Mouse (Mus musculus) heart, embryonic 13.5 days (tissue): ENCODE measurements around the gene Acsm2. TPM values are rescaled to one million over a fixed set of nuclear protein-coding genes. Genes with fewer than 3 reads are reported as not detected.

Source experiments
- ATAC-seq: fragments of 200-750 bp; cut with Nextera tagmentation; 2 replicates; pipeline ENCODE4 v1.8.0; 2017; ENCODE audit warnings: moderate TSS enrichment; ENCODE audit not compliant: insufficient number of reproducible peaks, low FRiP score, low TSS enrichment; ENCODE audit errors: extremely low read depth
- H3K27ac ChIP-seq: fragments of 300-500 bp; sonication (generic); replicated peaks from 2 replicates; pipeline ENCODE4 v1.5.1; 2015; ENCODE audit warnings: moderate library complexity, mild to moderate bottlenecking, inconsistent platforms
- H3K27me3 ChIP-seq: fragments of 300-500 bp; sonication (generic); replicated peaks from 2 replicates; pipeline ENCODE4 v1.6.1; 2015; ENCODE audit warnings: mild to moderate bottlenecking, inconsistent platforms
- H3K36me3 ChIP-seq: fragments of 300-500 bp; sonication (generic); 2 replicates; pipeline ENCODE4 v1.6.1; 2015; ENCODE audit warnings: mild to moderate bottlenecking, inconsistent platforms
- H3K4me1 ChIP-seq: fragments of 300-500 bp; sonication (generic); 2 replicates; pipeline ENCODE4 v1.6.1; 2015; ENCODE audit warnings: inconsistent platforms
- H3K4me2 ChIP-seq: fragments of 300-500 bp; sonication (generic); 2 replicates; pipeline ENCODE4 v1.6.1; 2015; ENCODE audit warnings: inconsistent platforms, mild to moderate bottlenecking, moderate library complexity
- H3K4me3 ChIP-seq: fragments of 300-500 bp; sonication (generic); 2 replicates; pipeline ENCODE4 v1.5.1; 2015; ENCODE audit warnings: moderate library complexity, mild to moderate bottlenecking, inconsistent platforms
- H3K9ac ChIP-seq: fragments of 300-500 bp; sonication (generic); 2 replicates; pipeline ENCODE4 v1.6.1; 2015; ENCODE audit warnings: inconsistent platforms, mild to moderate bottlenecking, moderate library complexity
- H3K9me3 ChIP-seq: fragments of 300-500 bp; sonication (generic); 2 replicates; pipeline ENCODE4 v1.6.1; 2016; ENCODE audit warnings: inconsistent platforms
- WGBS: fragments of 180-500 bp; shearing (Covaris S2); methylation state at CpG from one replicate; pipeline ENCODE4 v1.1.7; 2015; ENCODE audit warnings: mixed read lengths; 5-methylcytosine and 5-hydroxymethylcytosine counted together
- polyA plus RNA-seq: library from polyadenylated mRNA; unstranded; fragments of >200 nt; fragmentation: Nextera tagmentation; extraction: Ambion mirVana; gene quantifications from 2 replicates; pipeline ENCODE4 v1.2.1, GENCODE M21; 2015

The Acsm2 gene
- polyA plus RNA-seq, 1 experiment from 2014 or later = not detected

DNA sequence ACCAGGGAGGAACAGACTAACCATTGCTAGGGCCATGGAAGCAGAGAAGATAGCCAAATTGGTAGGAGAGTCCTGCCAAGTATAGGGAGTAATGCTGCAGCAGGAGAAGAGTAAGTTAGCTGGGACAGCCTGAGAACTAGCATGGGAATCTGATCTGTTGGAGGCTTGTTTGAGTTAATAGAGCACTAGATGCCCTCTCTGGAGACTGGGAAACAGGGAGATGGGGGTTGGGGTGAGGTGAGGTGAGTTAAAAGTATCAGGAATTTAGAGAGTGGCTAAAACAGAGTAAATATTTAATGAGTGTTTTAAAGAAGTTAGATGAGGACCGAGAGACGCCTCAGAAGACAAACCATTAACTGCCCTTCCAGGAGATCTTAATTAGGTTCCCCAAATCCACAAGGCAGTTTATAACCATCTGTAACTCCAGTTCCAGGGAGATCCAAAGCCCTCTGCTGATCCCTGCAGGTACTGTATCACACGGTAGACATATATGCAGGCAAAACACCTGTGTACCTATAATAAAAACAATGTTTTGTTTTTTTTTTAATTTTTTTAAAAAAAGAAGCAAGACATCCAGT is 40.5 kb downstream of the Acsm2 start:
- no peak overlapping the region for H3K4me2 ChIP-seq
- 67% methylated on average over 3 of the region's 3 CpGs for WGBS
- no peak overlapping the region for H3K4me3 ChIP-seq
- H3K27ac ChIP-seq = no peak overlapping the region
- ATAC-seq = no peak
- H3K9ac ChIP-seq = no peak overlapping the region
- no peaks in the 10 kb centered on the region for H3K9me3 ChIP-seq
- no peaks in the 10 kb centered on the region for H3K27me3 ChIP-seq
- H3K4me1 ChIP-seq = no peaks in the 10 kb centered on the region
- no peaks in the 10 kb centered on the region for H3K36me3 ChIP-seq

DNA sequence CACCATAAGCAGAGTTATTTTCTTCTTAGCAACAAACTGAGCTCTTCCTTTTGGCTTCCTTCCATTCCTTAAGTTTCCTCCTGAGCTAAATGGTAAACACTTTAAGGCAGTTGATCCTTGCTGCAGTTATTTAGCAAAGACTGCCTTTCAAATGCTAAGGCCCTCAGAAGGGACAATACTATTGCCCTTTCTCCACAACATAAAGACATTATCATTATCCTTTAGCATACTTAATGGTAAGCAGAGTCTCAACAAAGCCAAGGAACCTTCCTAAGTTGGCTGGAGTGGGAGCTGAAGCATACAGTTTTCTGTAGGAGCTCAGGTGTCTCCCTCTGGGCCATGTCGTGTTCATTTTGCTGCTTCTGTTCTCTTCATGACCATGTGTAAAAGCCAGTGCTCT is 41.2 kb downstream of the Acsm2 start:
- no peak for ATAC-seq
- no peak overlapping the region for H3K4me3 ChIP-seq
- no peaks in the 10 kb centered on the region for H3K27me3 ChIP-seq
- H3K4me1 ChIP-seq = no peaks in the 10 kb centered on the region
- H3K9me3 ChIP-seq = no peaks in the 10 kb centered on the region
- H3K27ac ChIP-seq = no peak overlapping the region
- H3K36me3 ChIP-seq = no peaks in the 10 kb centered on the region
- 48% methylated on average over 1 of the region's 1 CpGs for WGBS
- H3K4me2 ChIP-seq = no peak overlapping the region
- no peak overlapping the region for H3K9ac ChIP-seq

DNA sequence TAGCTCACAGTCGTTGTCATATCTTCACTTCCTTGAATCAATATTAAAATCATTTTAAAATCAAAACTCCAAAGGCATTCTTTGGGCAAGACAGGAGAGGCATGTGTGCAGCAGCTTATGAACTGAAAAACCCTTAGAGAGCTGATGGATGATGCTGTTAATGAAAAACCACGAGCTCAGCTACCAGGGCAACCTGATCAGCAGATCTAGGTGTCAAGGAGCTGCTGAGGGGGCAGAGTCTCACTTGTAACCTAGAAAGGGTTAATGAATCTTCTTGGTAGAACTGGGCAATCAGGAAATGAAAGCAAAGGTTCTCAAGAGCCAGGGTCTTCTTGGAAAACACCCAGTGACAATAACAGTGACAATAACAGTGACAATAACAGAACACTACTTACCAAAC is 42.4 kb downstream of the Acsm2 start:
- H3K4me3 ChIP-seq = no peak overlapping the region
- no peaks in the 10 kb centered on the region for H3K27me3 ChIP-seq
- H3K4me1 ChIP-seq = no peaks in the 10 kb centered on the region
- no peaks in the 10 kb centered on the region for H3K9me3 ChIP-seq
- H3K36me3 ChIP-seq = no peaks in the 10 kb centered on the region
- H3K4me2 ChIP-seq = no peak overlapping the region
- no peak overlapping the region for H3K27ac ChIP-seq
- H3K9ac ChIP-seq = no peak overlapping the region
- 39% methylated on average over 2 of the region's 2 CpGs for WGBS
- ATAC-seq = no peak

DNA sequence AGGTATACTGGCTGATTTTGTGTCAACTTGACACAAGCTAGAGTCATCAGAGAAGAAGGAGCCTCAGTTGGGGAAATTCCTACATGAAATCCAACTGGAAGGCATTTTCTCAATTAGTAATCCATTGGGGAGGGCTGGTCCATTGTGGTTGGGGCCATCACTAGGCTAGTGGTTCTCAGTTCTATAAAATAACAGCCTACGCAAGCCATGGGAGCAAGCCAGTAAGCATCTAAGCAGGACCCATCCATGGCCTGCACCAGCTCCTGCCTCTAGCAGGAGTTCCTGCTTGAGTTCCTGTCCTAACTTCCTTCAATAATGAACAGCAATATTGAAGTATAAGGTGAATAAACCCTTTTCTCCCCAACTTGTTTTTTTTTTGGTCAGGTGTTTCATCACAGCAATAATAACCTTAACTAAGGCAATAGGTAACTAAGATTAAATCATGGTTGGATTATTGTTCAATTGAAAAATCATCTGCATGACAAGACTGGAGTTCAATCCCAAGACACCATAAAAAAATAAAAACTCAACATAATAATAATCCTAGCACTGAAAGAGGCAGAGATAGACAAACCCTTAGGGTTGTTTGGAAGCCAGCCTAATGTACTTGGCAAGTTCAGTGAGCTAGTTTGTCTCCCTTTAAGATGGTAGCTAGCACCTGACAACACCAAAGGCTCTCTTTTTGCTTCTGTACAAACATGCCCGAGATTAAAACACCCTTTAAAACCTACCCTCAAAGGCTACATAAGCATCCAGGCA is 47.2 kb downstream of the Acsm2 start:
- Histone ChIP-seq H3K4me2 (no peak overlapping the region), H3K27me3 (no peaks in the 10 kb centered on the region), H3K27ac (no peak overlapping the region), H3K9ac (no peak overlapping the region), H3K36me3 (no peaks in the 10 kb centered on the region), H3K4me1 (no peaks in the 10 kb centered on the region), H3K4me3 (no peak overlapping the region), H3K9me3 (no peaks in the 10 kb centered on the region)
- WGBS = 76% methylated on average over 2 of the region's 2 CpGs
- ATAC-seq = no peak

DNA sequence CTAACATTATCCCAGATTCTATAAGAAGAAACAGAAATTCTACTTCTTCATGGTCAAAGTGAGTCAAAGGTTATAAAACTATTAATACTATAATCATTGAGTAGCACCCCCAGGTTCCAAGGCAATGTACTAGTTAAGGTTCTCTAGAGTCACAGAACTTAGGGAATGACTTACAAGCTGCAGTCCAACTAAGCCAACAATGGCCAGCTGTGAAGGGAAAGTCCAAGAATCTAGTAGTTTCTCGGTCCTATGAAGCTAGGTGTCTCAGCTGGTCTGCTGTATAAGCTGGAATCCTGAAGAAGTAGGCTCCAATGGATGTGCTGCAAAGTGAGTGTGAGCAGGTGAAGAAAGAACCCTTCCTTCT is 47.8 kb downstream of the Acsm2 start:
- Histone ChIP-seq H3K9me3 (no peaks in the 10 kb centered on the region), H3K4me1 (no peaks in the 10 kb centered on the region), H3K27me3 (no peaks in the 10 kb centered on the region), H3K4me3 (no peak overlapping the region), H3K27ac (no peak overlapping the region), H3K36me3 (no peaks in the 10 kb centered on the region), H3K9ac (no peak overlapping the region), H3K4me2 (no peak overlapping the region)
- no peak for ATAC-seq
- 67% methylated on average over 1 of the region's 1 CpGs for WGBS

DNA sequence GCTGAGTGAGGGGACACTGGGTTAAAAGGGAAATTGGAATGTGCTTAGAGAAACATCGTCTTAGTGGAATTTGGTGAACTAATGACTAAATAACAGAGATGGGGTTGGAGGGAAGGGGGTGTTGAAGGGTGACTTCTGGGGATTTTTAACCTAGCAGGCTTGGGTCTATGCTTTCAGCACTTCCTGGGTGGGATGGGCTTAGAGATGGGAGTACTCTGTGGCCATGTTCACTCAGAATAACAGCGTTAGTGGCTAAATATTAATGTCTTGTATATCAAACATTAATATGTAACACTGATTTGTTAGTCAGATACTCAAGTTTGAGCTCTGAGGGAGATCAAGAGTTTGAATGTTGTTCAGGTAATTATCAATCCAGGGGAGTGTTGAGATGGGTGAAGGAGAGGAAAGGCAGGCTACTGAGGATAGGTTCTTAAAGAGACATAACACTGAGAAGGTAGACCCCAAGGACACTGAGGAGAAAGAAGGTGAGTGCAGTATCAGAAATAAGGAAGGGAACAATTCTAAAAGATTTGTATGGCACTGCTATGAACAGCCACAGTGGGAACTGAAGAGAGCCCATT is 50.9 kb downstream of the Acsm2 start:
- no peak overlapping the region for H3K27ac ChIP-seq
- no peak for ATAC-seq
- no peak overlapping the region for H3K9ac ChIP-seq
- H3K4me1 ChIP-seq = no peaks in the 10 kb centered on the region
- no peaks in the 10 kb centered on the region for H3K36me3 ChIP-seq
- H3K4me2 ChIP-seq = no peak overlapping the region
- WGBS = 60% methylated on average over 2 of the region's 2 CpGs
- no peaks in the 10 kb centered on the region for H3K9me3 ChIP-seq
- H3K4me3 ChIP-seq = no peak overlapping the region
- H3K27me3 ChIP-seq = no peaks in the 10 kb centered on the region

DNA sequence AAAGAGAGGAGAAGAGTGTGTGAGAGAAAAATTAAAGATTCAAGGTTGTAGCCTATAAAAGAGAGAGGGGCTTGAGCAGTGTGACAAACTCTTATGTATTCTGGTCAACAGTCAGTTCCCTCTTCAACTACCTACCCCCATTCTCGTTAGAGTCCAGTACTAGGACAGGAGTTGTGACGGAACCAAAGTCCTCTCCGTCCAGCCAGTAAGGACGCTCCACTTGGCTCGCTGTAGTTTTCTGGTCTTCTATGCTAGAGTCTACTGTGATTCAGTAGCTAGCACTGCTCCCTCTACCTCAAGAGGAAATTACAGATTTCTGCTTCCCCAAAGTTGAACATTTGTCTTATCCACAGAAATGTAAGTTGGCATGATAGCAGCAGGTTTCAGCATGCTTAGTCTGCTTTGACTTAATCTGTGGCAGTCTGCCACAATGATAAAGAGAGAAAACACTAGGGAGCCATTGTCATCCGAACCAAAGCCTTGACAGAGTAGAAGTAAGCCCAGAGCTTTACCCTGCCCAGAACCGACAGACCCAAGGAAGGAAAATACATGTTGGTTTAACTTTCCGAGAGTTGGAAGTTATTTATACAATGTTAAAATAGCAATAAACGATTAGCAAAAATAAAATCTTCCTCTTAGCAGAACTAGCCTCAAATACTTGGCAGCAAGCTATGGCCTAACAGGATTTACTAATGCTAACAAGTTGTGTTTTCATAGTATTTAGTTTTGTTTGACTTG is 52.0 kb downstream of the Acsm2 start:
- WGBS = 65% methylated on average over 9 of the region's 9 CpGs
- Histone ChIP-seq H3K4me1 (no peaks in the 10 kb centered on the region), H3K9ac (no peak overlapping the region), H3K4me3 (no peak overlapping the region), H3K36me3 (no peaks in the 10 kb centered on the region), H3K27me3 (no peaks in the 10 kb centered on the region), H3K27ac (no peak overlapping the region), H3K4me2 (no peak overlapping the region), H3K9me3 (no peaks in the 10 kb centered on the region)
- ATAC-seq = no peak

DNA sequence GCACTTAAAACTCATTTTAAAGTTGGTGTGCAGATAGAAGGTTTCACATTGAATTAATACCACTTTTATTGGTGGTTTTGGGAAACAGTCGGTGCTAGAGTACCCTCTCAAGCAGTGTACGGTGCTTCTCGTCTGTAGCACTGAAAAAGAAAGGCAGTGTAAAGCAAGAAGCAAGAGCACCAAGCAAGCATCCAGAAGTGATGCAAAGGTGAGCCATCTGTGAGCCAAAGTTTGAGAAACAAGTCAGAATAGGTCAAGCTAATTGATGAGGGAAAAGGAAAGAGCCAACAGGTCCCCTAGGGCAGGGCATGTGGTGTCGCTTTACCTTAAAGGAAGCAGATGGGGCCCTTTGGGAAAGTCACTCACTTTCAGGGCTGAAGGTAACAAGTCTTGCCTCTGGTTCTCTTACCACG is 52.5 kb downstream of the Acsm2 start, which contains the start of gene Acsm1:
TSS of gene Acsm1 (plus strand) at position 363 of the 413 bp plus-strand sequence.
- no peak within 1 kb of the TSS for H3K4me2 ChIP-seq
- H3K9me3 ChIP-seq = no peaks in the 10 kb centered on the region
- H3K36me3 ChIP-seq = no peaks in the 10 kb centered on the region
- no peaks in the 10 kb centered on the region for H3K27me3 ChIP-seq
- ATAC-seq = no peak
- H3K4me3 ChIP-seq = no peak within 1 kb of the TSS
- H3K27ac ChIP-seq = no peak within 1 kb of the TSS
- WGBS = 76% methylated on average over 5 of the region's 5 CpGs
- no peak within 1 kb of the TSS for H3K9ac ChIP-seq
- no peaks in the 10 kb centered on the region for H3K4me1 ChIP-seq

DNA sequence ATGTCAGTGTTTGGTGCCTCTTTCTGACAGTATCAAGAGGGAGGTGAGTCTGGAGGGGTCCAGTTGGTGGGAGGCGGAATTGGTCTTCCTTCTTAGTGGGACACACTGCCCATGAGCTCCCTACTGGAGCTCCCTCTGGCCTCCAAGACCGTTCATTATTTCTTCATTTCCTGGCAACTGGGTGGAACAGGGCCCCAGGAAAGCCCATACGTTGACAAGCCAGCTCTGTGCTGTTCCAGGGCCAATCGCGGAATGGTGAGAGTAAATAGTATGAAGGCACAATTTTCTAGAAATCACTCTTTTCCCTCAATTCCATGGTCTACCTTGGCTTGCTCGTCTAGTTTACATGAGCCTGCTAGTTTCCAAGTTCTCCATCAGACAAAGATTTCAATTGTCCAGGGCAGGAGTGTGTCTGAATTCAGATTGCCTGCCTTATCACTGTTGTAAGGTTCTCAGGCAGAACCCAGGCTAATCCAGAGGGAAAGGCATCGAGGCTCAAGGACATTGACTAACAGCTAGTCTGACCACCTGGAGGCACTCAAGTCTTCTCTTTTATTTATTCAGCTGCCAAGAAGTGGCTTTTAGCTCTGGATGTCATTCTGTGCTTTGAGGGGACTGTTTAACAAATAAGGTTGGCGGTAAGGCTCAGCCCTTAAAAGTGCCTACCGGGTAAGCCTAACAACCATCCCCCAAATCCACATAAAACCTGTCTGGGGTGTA is 53.8 kb downstream of the Acsm2 start:
- Histone ChIP-seq H3K36me3 (no peaks in the 10 kb centered on the region), H3K27ac (no peak overlapping the region), H3K9ac (no peak overlapping the region), H3K4me1 (no peaks in the 10 kb centered on the region), H3K4me3 (no peak overlapping the region), H3K4me2 (no peak overlapping the region), H3K9me3 (no peaks in the 10 kb centered on the region), H3K27me3 (no peaks in the 10 kb centered on the region)
- 65% methylated on average over 9 of the region's 9 CpGs for WGBS
- ATAC-seq = no peak

DNA sequence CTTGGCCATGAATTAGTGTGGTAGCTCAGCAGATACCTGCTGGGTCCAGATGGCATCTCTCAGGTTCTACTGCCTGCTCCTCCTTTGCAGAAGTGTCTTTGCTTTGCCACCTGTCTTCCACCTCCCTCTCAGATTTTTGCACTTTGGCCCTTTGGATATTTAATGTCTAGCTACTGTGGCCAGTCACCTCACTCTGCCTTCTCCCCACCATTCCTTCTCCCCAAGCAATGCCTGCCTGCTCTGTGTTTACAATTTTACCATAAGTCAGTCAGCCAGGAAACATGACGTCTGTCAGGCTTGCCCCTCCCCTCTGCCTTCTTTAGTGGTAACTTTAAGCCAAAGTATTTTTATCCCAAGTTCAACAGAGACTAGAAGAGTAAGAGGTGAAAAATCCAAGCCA is 62.4 kb downstream of the Acsm2 start:
- no peaks in the 10 kb centered on the region for H3K4me1 ChIP-seq
- H3K27ac ChIP-seq = no peak overlapping the region
- H3K27me3 ChIP-seq = no peaks in the 10 kb centered on the region
- no peak overlapping the region for H3K4me2 ChIP-seq
- no peak for ATAC-seq
- H3K9me3 ChIP-seq = no peaks in the 10 kb centered on the region
- no peak overlapping the region for H3K4me3 ChIP-seq
- WGBS = 51% methylated on average over 1 of the region's 1 CpGs
- no peaks in the 10 kb centered on the region for H3K36me3 ChIP-seq
- no peak overlapping the region for H3K9ac ChIP-seq

DNA sequence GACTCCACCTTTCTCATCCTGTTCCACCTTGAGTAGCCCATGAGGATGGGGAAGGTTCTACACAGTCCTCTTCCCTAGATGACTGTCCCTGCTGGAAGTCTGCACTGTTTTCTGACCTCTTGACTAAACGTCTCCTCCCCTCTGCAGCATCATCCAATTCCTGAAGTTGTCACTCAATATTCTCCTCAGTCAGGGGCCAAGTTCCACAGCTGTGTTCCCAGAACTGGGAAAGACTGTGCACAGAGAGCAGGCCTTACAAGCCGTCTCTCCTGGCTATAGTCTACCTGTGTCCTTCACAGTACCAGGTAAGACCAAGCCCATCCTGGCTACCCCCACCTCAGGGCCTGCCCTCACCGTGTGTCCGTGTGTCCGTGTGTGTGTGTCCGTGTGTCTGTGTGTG is 63.5 kb downstream of the Acsm2 start:
- Histone ChIP-seq H3K9me3 (no peaks in the 10 kb centered on the region), H3K27me3 (no peaks in the 10 kb centered on the region), H3K4me3 (no peak overlapping the region), H3K9ac (no peak overlapping the region), H3K4me1 (no peaks in the 10 kb centered on the region), H3K36me3 (no peaks in the 10 kb centered on the region), H3K4me2 (no peak overlapping the region), H3K27ac (no peak overlapping the region)
- WGBS = 76% methylated on average over 6 of the region's 6 CpGs
- no peak for ATAC-seq
